Mouse (Mus musculus): ENCODE measurements around the gene Bid. TPM values are rescaled to one million over a fixed set of nuclear protein-coding genes. Genes with fewer than 3 reads are reported as not detected.

Bid gene
- polyA plus RNA-seq, 1 experiment from 2014 or later, result 8.4 TPM

GRCm38 (mm10) chr6:120886696-120887095 lies 30.0 kb downstream of the Bid start:
- DNase-seq (ENCODE audit: low spot score), result no peak
- Histone ChIP-seq H3K36me3 (ENCODE audit: insufficient read depth, low read length) (peaks cover 15% of the 10 kb centered on the region; the same call in 1 of the 2 replicates), H3K9me3 (ENCODE audit: low read length) (no peaks in the 10 kb centered on the region), H3K4me2 (replicated peaks; ENCODE audit: low read depth, low read length) (no peak overlapping the region), H3K27me3 (replicated peaks; ENCODE audit: insufficient read depth, low read length) (no peaks in the 10 kb centered on the region), H3K27ac (ENCODE audit: low read length) (no peak overlapping the region), H3K4me1 (ENCODE audit: insufficient read depth, low read depth, low read length) (no peaks in the 10 kb centered on the region), H3K4me3 (ENCODE audit: low read depth, low read length) (no peak overlapping the region), H3K9ac (replicated peaks; ENCODE audit: low read depth) (no peak overlapping the region)
- WGBS, result 74% methylated on average over 17 of the region's 17 CpGs
- TF ChIP-seq CTCF (IDR thresholded peaks at IDR 0.05), result no peak
- TF ChIP-seq EP300 (IDR thresholded peaks at IDR 0.05), result no peak
- no peak for ATAC-seq

- no peak overlapping the region for H3K4me3 ChIP-seq (ENCODE audit: low read depth, low read length)
- ATAC-seq (no peak), DNase-seq (ENCODE audit: low spot score) (no peak)
- H3K4me1 ChIP-seq (ENCODE audit: insufficient read depth, low read depth, low read length), result no peaks in the 10 kb centered on the region
- 98% methylated on average over 6 of the region's 6 CpGs for WGBS
- no peaks in the 10 kb centered on the region for H3K9me3 ChIP-seq (ENCODE audit: low read length)
- no peak overlapping the region for H3K9ac ChIP-seq (replicated peaks; ENCODE audit: low read depth)
- TF ChIP-seq EP300 (IDR thresholded peaks at IDR 0.05) (no peak), CTCF (IDR thresholded peaks at IDR 0.05) (no peak)
- H3K36me3 ChIP-seq (ENCODE audit: insufficient read depth, low read length), result peaks cover 15% of the 10 kb centered on the region; the same call in 1 of the 2 replicates
- no peak overlapping the region for H3K27ac ChIP-seq (ENCODE audit: low read length)
- H3K27me3 ChIP-seq (replicated peaks; ENCODE audit: insufficient read depth, low read length), result no peaks in the 10 kb centered on the region
- no peak overlapping the region for H3K4me2 ChIP-seq (replicated peaks; ENCODE audit: low read depth, low read length)
Observed at GRCm38 (mm10) chr6:120884436-120884835, 32.2 kb downstream of the Bid start.

- H3K9ac ChIP-seq (replicated peaks; ENCODE audit: low read depth), result no peak overlapping the region
- DNase-seq (ENCODE audit: low spot score) (no peak), ATAC-seq (no peak)
- H3K36me3 ChIP-seq (ENCODE audit: insufficient read depth, low read length), result 0 out of 2 replicates have a peak, but pooled peaks cover 6% of the 10 kb centered on the region
- H3K27ac ChIP-seq (ENCODE audit: low read length), result no peak overlapping the region
- no peaks in the 10 kb centered on the region for H3K4me1 ChIP-seq (ENCODE audit: insufficient read depth, low read depth, low read length)
- WGBS, result 65% methylated on average over 5 of the region's 5 CpGs
- H3K4me2 ChIP-seq (replicated peaks; ENCODE audit: low read depth, low read length), result no peak overlapping the region
- H3K27me3 ChIP-seq (replicated peaks; ENCODE audit: insufficient read depth, low read length), result no peaks in the 10 kb centered on the region
- TF ChIP-seq EP300 (IDR thresholded peaks at IDR 0.05), result no peak
- no peak for TF ChIP-seq CTCF (IDR thresholded peaks at IDR 0.05)
- H3K4me3 ChIP-seq (ENCODE audit: low read depth, low read length), result no peak overlapping the region
- no peaks in the 10 kb centered on the region for H3K9me3 ChIP-seq (ENCODE audit: low read length)
Observed at GRCm38 (mm10) chr6:120879046-120879445, 37.6 kb downstream of the Bid start.

GRCm38 (mm10) chr6:120873874-120874273 lies 42.8 kb downstream of the Bid start:
- H3K4me1 ChIP-seq (ENCODE audit: insufficient read depth, low read depth, low read length), result no peaks in the 10 kb centered on the region
- H3K36me3 ChIP-seq (ENCODE audit: insufficient read depth, low read length), result no peaks in the 10 kb centered on the region
- TF ChIP-seq EP300 (IDR thresholded peaks at IDR 0.05) (no peak), CTCF (IDR thresholded peaks at IDR 0.05) (no peak)
- no peaks in the 10 kb centered on the region for H3K9me3 ChIP-seq (ENCODE audit: low read length)
- no peak overlapping the region for H3K4me3 ChIP-seq (ENCODE audit: low read depth, low read length)
- no peak overlapping the region for H3K4me2 ChIP-seq (replicated peaks; ENCODE audit: low read depth, low read length)
- H3K9ac ChIP-seq (replicated peaks; ENCODE audit: low read depth), result no peak overlapping the region
- 56% methylated on average over 9 of the region's 9 CpGs for WGBS
- H3K27me3 ChIP-seq (replicated peaks; ENCODE audit: insufficient read depth, low read length), result no peaks in the 10 kb centered on the region
- DNase-seq (ENCODE audit: low spot score), result no peak
- ATAC-seq, result no peak
- no peak overlapping the region for H3K27ac ChIP-seq (ENCODE audit: low read length)

GRCm38 (mm10) chr6:120871286-120871685 lies 45.4 kb downstream of the Bid start:
- Histone ChIP-seq H3K4me1 (ENCODE audit: insufficient read depth, low read depth, low read length) (no peaks in the 10 kb centered on the region), H3K9me3 (ENCODE audit: low read length) (no peaks in the 10 kb centered on the region), H3K9ac (replicated peaks; ENCODE audit: low read depth) (no peak overlapping the region), H3K4me3 (ENCODE audit: low read depth, low read length) (no peak overlapping the region), H3K27ac (ENCODE audit: low read length) (no peak overlapping the region), H3K36me3 (ENCODE audit: insufficient read depth, low read length) (no peaks in the 10 kb centered on the region), H3K27me3 (replicated peaks; ENCODE audit: insufficient read depth, low read length) (no peaks in the 10 kb centered on the region), H3K4me2 (replicated peaks; ENCODE audit: low read depth, low read length) (no peak overlapping the region)
- ATAC-seq, result no peak
- DNase-seq (ENCODE audit: low spot score), result no peak
- WGBS, result 54% methylated on average over 2 of the region's 2 CpGs
- TF ChIP-seq CTCF (IDR thresholded peaks at IDR 0.05), result no peak
- no peak for TF ChIP-seq EP300 (IDR thresholded peaks at IDR 0.05)

GRCm38 (mm10) chr6:120868824-120869223 lies 47.8 kb downstream of the Bid start:
- Histone ChIP-seq H3K36me3 (ENCODE audit: insufficient read depth, low read length) (peaks cover 6% of the 10 kb centered on the region; the same call in 1 of the 2 replicates), H3K27ac (ENCODE audit: low read length) (no peak overlapping the region), H3K4me1 (ENCODE audit: insufficient read depth, low read depth, low read length) (no peaks in the 10 kb centered on the region), H3K9ac (replicated peaks; ENCODE audit: low read depth) (no peak overlapping the region), H3K27me3 (replicated peaks; ENCODE audit: insufficient read depth, low read length) (no peaks in the 10 kb centered on the region), H3K9me3 (ENCODE audit: low read length) (no peaks in the 10 kb centered on the region), H3K4me2 (replicated peaks; ENCODE audit: low read depth, low read length) (no peak overlapping the region), H3K4me3 (ENCODE audit: low read depth, low read length) (no peak overlapping the region)
- WGBS, result 50% methylated on average over 1 of the region's 1 CpGs
- ATAC-seq (no peak), DNase-seq (ENCODE audit: low spot score) (no peak)
- no peak for TF ChIP-seq EP300 (IDR thresholded peaks at IDR 0.05)
- TF ChIP-seq CTCF (IDR thresholded peaks at IDR 0.05), result no peak
